Mouse (Mus musculus) lung, postnatal 4 days (tissue): ENCODE measurements around the gene Gm6525.
A peak's percentile ranks its signal among the peaks of the same experiment; 100 is the strongest.

ENCODE experiments used
- DNase-seq, 2 experiments: peaks; one replicate each; pipeline ENCODE4 v3.0.0; 2021

Gene Gm6525

DNA sequence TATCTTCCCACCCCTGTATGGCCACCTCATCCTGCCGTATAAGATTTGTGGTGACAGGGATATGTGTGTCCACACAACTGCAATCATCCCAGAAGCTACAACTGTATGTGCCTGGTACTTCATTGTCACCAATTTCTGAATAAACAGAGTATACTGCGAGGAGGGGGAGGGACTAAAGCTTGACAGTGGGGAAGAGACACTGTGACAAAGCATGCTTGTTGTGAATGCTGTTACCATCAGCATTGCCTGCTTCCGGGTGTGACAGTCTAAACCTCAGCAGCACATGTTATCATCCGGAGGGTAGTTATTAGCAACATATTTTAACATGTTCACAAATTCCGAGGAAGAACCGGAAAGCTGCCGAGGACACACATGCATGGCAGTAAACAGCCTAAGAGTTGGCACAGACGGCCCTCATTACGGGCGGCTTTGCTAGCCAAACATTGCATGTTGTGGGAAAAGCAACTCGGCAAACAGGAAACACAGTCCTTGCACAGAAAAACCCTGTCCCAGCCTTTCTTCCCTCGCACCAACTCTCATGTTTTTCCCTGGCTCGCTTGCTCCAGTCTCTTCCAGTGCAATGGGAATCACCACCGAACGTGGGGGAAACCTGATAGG is 41.9 kb downstream of the Gm6525 start:
- peak in 1 of 2 experiments; percentile 20 for DNase-seq

DNA sequence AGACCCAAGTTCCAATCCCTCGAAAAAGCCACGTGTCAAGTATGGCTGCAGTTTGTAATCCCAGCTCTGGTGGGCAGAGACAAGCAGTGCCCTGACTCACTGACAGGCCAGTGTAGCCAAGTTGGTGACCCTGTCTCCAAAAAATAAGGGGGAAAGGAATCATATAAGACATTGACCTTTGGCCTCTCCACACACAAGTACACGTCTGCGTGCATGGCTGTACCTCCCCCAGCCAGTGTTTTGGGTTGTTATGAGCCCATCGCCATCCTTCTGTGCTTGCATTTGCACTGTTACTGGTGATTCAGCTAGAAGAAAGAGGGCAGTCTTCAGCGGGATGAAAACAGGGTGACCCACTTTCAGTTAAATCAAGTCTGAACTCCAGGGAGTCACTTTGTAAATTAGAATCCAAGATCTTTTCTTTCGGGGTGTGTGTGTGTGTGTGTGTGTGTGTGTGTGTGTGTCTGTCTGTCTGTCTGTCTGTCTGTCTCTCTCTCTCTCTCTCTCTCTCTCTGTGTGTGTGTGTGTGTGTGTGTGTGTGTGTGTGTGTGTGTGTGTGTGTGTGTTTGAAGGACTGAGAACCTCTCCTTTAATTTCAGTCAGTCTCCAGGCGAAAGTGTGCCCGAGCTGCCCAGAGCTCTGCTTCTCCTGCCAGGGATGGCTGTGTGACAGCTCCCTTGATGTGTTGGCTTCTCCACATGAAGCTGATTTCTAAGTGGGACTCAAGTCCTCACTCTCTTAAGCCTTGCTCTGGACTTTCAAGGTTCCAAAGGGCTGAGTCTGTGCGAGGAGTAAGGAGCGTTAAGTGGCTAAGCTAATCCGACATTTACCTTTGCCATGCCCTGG is 43.4 kb downstream of the Gm6525 start:
- peak in 1 of 2 experiments; percentile 10 for DNase-seq

DNA sequence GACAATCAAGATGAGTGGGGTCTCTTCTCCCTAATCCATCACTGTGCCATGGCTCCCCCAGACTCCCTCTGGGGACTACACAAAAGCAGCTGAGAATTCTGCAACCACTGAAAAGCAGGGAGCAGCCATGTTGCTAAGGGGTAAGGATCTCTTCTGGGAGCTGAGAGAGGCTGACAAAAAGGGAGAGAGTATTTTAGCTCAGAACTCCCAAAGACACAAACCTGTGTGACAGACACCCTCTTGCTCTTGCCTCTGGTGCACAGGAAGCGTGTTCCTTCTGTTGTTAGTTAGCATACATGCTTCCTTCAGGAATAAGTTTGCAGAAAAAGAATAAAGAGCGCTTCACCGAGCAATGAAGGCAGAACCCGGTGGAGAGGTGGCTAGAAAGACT is 44.1 kb downstream of the Gm6525 start:
- peak in 1 of 2 experiments; percentile 8 for DNase-seq

DNA sequence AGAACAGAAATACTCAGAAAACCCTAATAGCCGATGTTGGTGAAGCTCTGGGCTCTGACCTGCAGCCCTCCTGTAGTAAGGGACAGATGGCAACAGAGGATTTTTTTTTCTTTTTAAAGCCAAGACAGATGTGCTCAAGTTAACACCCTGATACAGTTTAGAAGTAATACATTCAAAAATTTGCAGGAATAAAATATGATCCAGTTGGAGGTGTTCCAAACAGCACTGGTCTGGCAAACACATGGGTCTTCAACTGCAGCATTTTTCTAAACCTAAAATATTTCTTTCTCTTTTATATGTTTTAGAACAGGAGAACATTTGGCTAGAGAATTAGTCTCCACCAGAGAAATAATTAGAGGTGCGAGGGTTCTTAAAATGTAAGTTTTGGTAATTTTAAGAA is 44.6 kb downstream of the Gm6525 start:
- no peak for DNase-seq

DNA sequence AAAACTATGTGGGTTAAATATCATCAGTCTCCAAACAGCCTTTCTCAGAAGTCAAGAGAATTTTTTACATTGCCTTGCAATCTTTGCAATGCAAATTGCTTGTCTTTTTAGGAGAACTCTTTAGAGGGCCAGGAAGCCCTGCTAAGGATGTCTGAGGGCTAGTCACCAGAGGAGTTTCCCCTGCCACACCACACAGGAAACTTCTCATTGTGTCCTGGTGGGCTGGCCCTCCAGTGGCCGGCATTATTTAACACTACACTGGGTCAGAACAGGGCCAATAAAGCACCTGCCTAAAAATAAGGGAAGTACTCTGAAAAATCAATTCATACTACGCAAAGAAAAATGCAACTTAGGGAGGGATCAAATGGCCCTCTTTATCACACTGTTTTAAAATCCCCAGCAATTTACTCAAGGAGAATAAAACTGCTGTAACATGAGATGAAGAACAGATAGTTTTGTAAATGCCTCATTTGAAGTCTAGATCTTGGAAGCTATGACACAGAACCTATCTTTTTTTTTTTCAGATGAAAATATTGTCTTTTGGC is 45.3 kb downstream of the Gm6525 start:
- DNase-seq = peak in 1 of 2 experiments; percentile 14

DNA sequence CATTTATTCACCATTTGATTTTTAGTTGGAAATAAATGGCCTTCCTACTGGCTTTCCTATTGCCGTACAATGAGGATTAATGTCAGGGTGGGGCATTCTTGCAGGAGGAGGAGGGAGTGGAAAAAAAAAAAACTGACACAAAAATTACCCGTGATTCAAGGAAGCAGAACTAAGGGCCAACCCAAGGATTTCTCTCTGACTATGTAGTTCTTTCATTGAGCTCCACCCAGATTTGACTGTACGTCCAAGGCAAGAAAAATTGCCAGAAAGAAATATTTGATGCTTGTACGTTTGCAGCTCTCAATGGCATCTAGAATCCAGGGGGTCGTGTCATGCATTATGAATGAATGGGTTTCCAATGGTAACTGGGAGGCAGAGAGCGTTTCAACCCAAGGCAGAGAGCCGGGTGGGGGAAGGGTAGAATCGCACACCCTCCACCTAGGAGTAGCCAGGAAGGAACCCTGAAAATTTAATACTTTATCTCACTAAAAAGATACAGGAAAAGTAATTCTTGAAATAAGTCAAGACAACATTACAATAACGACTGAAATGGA is 45.9 kb downstream of the Gm6525 start:
- no peak for DNase-seq

DNA sequence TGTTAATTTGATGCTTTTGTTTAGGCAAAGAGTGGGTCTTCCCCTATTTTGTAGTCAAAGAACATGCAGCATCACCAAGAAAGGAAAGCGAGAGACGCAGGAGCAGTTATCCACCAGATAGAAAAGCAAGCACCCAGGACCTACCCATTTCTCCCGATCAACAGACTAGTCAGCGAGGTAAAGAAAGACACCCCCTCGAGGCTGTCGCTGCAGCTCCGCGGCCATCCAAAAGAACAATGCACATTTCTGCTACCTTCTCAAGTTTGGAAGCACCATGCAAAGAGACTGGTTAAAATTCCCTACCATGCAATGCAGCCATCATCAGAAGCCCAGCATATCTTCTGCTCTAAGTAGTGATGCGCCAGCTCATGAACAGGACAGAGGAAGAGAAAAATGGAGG is 46.4 kb downstream of the Gm6525 start:
- no peak for DNase-seq

DNA sequence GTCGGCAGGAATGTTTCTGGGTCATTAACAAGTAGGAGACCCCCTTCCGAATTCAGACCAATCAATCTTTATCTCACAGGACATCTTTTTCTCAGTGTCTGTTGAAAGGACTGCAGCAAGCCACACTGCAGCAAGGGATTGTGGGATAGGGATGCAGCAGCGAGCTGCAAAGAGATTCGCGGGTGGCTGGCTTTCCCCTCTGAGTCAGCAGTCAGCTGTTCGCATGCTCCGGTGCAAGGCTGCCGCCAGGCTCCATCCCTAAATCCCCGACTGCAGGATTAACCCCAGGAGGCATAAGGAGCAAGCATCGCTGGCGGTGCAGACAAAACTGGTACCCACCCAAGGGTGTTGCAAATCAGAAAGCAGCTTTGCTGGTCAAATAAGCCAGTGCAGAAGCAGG is 46.8 kb downstream of the Gm6525 start:
- DNase-seq = peak; percentile 34 to 47
